Comparison of ENCODE assay signal across 8 mouse cellular contexts in the genomic region with DNA sequence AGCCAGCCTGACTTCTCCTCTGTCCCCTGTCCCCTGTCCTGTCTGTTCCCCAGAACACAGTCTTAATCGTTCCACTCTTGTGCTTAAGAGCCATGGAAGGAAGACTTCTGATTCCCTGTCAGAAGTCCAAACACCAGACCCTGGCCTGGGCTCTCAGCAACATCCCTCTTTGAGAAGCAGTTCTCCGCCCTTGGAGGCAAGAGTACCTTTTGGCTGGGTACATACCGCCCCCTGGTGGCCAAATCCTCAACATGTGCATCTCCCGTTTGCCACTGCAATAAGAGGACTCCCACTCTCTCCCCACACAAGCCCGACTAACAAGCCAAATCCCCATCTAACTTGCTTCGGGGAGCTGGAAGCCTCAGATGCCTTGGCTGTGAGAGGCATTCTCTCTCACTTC. TPM values are rescaled to one million over a fixed set of nuclear protein-coding genes. Genes with fewer than 3 reads are reported as not detected.
DNase-seq lines count a peak whose midpoint lies in the region.

No protein-coding gene starts in this region.

- intact Hi-C loops in heart, postnatal 10 days (cut with DNase I), result loop anchor here (5.0 to 10.0 kb wide), 2 partner anchors 359 to 481 kb away; no protein-coding TSS in a partner anchor

- H3K4me3 ChIP-seq in forebrain, embryonic 10.5 days, result no peak overlapping the region

- no peak overlapping the region for H3K27ac ChIP-seq in forebrain, embryonic 10.5 days

- DNase-seq in ES-CJ7 (ENCODE audit: low read depth, low spot score), result peak; percentile 88
- DNase-seq in brain, adult 2 months (ENCODE audit: low read depth, low spot score), result peak; percentile 90
- DNase-seq in forebrain, embryonic 10.5 days (ENCODE audit: extremely low spot score, low spot score), result peak; percentile 89
- peak; percentile 82 to 91 for DNase-seq in heart, postnatal 10 days
- peak; percentile 75 for DNase-seq in layer of hippocampus, adult 9-11 months
- peak; percentile 74 to 86 for DNase-seq in lung, postnatal 4 days
- peak; percentile 94 to 95 for DNase-seq in right cerebral cortex, adult 2 months (ENCODE audit: low spot score in 2 of 2)
- peak; percentile 69 for DNase-seq in urinary bladder, postnatal 10 days (ENCODE audit: low spot score)

- no peaks in the 10 kb centered on the region for H3K9me3 ChIP-seq in forebrain, embryonic 10.5 days

- WGBS in forebrain, embryonic 10.5 days, result 8% methylated on average over 6 of the region's 6 CpGs

- H3K4me1 ChIP-seq in forebrain, embryonic 10.5 days, result no peaks in the 10 kb centered on the region

- peaks cover 12% of the 10 kb centered on the region; the same call in 1 of the 2 replicates for H3K27me3 ChIP-seq in forebrain, embryonic 10.5 days (ENCODE audit: poor library complexity, severe bottlenecking)

- H3K36me3 ChIP-seq in forebrain, embryonic 10.5 days (replicated peaks), result no peaks in the 10 kb centered on the region

RNA-seq across cellular contexts. Expression of a gene that starts 32.3 kb away (rescaled TPM):
- polyA plus RNA-seq in forebrain, embryonic 10.5 days (2016; fragmentation: Nextera tagmentation; extraction: Ambion mirVana), result 0.68 and 0.76 TPM in 2 replicates
- total RNA-seq in heart, postnatal 10 days (2021), result under 1 TPM in 1 of 2 experiments, not detected in 1; 0.12 TPM

RNA-seq across cellular contexts. Expression of a gene that starts 44.5 kb away (rescaled TPM):
- 0.73 and 0.94 TPM in 2 replicates for polyA plus RNA-seq in forebrain, embryonic 10.5 days (2016; fragmentation: Nextera tagmentation; extraction: Ambion mirVana)
- under 1 TPM; 0.07 to 0.17 TPM for total RNA-seq in heart, postnatal 10 days (2021)

RNA-seq across cellular contexts. Expression of a gene that starts 44.5 kb away (rescaled TPM):
- 210 and 221 TPM in 2 replicates for polyA plus RNA-seq in forebrain, embryonic 10.5 days (2016; fragmentation: Nextera tagmentation; extraction: Ambion mirVana)
- 10 to 100 TPM; 39.8 to 49.6 TPM for total RNA-seq in heart, postnatal 10 days (2021)

RNA-seq across cellular contexts. Expression of a gene that starts 49.3 kb away (rescaled TPM):
- polyA plus RNA-seq in forebrain, embryonic 10.5 days (2016; fragmentation: Nextera tagmentation; extraction: Ambion mirVana), result 1.1 and 2.1 TPM in 2 replicates
- not detected for total RNA-seq in heart, postnatal 10 days (2021)
